Mouse (Mus musculus): ENCODE data around the gene Aldh4a1.

Gene Aldh4a1

GRCm38 (mm10) chr4:139675696-139676095 is 53.0 kb downstream of the Aldh4a1 start:
- no peak for DNase-seq (ENCODE audit: low spot score)

DNA sequence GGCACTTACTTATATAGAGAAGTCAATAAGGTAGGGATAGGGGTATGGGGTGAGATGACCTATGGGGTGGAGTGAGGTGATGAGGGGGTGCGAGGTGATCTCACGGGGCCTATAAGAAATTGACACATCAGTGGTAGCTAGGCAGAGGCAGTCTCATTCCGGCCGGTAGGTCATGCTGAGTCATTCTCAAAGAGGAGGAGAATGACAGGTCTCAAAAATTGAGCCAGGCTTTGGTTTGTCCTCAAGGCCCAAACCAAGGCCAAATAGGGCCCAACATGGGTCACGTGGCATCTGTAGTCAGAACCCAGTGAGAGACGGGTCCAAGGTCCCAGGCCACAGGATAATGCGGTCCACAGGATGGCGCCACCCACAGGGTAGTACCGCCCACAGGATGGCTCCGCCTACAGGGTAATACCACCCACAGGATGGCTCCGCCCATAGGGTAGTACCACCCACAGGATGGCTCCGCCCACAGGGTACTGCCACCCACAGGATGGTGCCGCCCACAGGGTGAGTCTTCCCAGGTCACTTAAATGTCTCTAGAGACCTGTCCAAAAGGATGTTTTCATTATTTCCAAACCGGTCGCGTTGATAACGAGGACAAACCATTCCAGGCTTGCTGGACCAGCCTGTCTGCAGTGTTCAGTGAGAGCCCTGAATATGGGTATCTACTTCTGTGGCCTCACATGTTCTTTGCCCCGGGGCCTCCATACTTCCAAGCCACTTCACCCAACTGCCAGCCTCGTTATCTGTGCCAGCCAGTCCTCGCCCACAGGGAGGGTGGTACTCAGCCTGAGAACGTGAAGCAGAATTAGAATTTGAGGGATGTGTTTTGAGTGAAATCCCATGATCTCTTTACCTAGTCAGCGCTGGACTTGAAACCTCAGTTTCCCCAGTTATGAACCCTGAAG is 61.3 kb downstream of the Aldh4a1 start:
- no peak for DNase-seq (ENCODE audit: low spot score)

DNA sequence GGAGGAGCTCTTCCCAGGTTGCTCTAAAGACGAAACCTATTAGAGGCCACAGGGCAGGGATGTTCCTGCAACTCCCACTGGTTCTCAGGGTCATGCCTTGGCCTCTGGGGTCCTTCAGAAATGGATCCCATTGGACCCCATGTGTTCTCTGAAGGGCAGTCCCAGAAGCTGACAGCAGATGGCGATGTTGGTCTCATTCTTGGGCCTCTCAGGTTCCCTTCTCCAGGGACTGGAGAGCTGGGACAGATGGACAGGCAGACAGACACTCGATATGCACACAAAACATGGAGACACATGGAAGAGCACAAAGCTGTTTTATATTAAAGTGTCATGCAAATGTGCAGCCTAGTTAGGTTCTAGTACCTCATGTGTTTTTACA is 62.0 kb downstream of the Aldh4a1 start:
- peak; percentile 73 for DNase-seq (ENCODE audit: low spot score)

GRCm38 (mm10) chr4:139688058-139688457 is 65.4 kb downstream of the Aldh4a1 start:
- no peak for DNase-seq (ENCODE audit: low spot score)

GRCm38 (mm10) chr4:139689627-139690269 is 67.1 kb downstream of the Aldh4a1 start:
- no peak for DNase-seq (ENCODE audit: low spot score)

DNA sequence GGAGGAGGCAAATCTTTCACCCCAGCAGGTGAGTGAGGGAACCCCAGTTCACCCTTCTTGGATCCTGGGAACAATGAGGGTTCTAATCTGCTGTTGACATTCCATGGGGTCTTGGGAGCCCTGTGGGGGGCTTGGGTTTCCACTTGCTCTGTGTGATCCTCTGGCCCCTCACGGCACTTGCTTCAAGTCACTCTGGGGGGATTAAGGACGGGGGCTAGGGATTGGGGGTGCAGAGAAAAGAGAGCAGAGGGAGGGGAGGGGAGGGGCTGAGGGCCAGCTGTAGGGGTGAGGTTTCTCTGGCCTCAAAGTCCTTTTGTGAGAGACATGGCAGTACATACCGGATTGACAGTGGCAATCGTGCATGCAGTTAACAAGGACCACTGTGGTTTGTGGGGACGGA is 70.6 kb downstream of the Aldh4a1 start:
- DNase-seq (ENCODE audit: low spot score), result no peak

GRCm38 (mm10) chr4:139697755-139698154 is 75.1 kb downstream of the Aldh4a1 start:
- DNase-seq (ENCODE audit: low spot score), result no peak

- no peak for DNase-seq (ENCODE audit: low spot score)
Observed at GRCm38 (mm10) chr4:139698602-139699001, 75.9 kb downstream of the Aldh4a1 start.

Data from layer of hippocampus, adult 11-12 months (tissue).